Mouse (Mus musculus): ENCODE results near the gene Pinlyp. TPM values are rescaled to one million over a fixed set of nuclear protein-coding genes. Genes with fewer than 3 reads are reported as not detected.

The Pinlyp gene
- not detected in 2 replicates for polyA plus RNA-seq (2021; fragmentation: Nextera tagmentation)
- long read RNA-seq, experiment 1, result 0 reads
- long read RNA-seq, experiment 2, result 0 reads

DNA sequence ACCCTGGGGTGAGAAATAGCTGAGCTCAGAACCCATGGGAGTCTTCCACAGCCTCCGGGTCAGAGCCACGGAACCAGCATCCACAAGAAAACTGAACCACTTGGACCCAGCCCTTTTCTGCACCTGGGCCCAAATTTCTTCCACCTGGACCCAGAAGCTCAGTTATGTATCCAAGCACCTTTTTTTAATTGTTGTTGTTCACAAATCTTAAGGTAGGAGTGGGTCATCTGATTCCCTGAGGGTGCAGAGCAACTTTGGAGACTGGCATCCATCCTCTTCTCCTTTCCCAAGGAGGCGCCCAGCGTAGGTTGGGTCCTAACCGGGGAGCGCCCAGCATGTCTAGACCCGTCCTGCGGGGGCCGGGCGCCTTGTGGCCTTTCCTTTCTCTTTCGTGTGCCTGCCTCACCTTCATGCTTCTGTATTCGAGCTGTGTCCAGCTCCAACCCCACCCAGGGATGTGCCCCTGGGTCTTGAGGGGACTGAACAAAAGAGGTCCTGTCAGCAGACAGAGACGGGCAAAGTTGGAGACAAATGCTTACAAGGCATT, at the start of gene Pinlyp, which contains the start of gene Xrcc1:
TSS of gene Pinlyp (minus strand) at position 51 of the 547 bp plus-strand sequence.
TSS of gene Xrcc1 (plus strand) at position 222 of the 547 bp plus-strand sequence.

DNA sequence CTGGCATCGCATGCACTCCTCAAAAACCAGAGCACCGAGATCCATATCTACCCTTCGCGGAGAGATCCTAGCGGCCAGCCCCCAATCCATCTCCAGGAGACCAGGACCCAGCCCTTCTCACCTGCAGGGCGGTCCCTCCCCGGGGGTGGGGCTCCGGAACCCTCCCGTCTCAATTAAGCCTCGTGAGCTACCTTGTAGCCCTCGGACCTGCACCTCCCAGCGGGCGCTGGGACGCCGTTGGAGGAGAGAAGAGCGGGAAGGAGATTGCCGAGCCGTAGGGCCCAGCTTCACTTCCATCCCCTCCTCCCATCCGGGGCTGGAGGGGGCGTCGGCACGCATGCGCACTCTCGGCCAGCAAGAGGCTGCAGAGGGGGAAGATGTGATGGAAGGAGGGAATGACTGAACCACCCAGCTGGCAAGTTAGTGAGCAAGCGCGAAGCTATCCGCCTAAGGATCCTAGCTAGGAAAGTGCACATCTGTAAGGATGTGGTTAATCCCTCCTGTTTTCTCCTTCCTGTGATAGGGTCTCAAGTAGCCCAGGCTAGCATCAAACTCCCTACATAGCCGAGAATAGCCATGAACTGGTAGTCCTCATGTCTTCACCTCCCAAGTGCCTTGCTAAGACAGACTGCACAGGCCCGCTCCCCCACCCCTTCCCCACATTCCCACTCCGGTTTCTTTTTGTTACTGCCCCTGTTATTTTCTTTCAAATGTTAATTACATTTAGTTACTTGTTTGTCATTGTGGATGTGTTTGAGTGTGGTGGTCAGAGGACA, 41.6 kb upstream of the Pinlyp start, which contains the start of the genes Ethe1 and Zfp575:
TSS of gene Ethe1 (plus strand) at position 214 of the 776 bp plus-strand sequence.
TSS of gene Zfp575 (minus strand) at position 312 of the 776 bp plus-strand sequence.

DNA sequence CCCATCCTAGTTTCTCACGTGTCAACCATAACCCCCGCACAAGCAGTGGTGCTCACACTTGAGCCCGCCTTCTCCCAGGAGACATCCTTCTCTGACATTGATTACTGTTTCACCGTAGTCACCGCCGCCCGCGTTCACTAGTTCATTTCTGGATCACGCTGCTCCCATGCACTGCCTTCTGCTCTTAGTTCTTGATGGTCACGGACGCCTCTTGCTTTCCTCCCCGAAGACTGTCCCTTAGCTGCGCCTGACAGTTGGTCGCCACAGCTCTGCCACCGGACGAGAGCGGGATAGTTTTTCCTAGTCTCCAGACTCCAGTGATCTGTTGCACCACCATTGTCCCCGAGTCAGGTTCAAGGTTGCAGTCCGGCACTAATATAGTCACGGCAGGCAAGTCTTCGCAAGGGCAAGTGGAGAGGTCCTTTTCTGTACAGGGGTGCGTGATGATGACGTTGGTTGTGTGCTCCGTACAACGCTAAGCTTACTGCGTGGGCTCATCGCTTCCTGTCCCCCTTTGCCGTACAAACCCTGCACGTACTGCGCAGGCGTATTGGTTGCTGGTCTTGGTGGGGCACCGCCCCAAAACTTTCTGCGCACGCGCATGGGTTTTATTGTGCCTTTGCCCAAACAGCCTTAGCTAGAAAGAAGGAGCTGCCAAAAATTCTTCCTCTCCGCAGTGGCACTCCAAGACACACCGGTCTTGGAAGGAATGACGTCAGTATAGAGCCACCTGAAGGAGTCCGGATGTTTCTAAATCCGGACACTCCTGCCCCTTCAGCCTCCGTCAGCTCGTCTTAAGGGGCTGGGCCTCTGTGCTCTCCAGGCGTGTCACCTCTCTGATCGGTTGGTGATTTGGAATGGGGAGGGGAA, 15.6 kb downstream of the Pinlyp start, which contains the start of gene Irgq:
TSS of gene Irgq (plus strand) at position 628 of the 870 bp plus-strand sequence.

DNA sequence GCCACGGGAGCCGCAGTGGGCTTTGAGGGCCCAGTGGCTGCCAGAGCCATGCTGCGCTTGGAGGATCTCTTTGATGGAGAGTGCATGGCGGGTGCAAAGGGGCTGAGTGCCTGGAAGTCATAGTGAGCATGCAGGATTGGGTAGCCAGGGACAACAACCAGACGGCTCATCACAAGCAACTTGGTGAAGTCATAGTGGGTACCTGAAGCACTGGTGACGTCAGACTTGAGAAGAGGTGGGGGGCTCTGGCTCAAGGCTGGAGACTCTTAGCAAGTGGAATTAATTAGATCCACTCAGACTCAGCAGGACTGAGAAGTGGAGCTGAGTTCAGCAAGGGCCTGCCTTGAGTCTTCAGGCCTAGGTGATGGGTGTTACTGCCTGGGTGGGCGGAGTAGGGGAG, 33.6 kb downstream of the Pinlyp start, which contains the start of gene AC161166.1:
TSS of gene AC161166.1 (minus strand) at position 101 of the 400 bp plus-strand sequence.

DNA sequence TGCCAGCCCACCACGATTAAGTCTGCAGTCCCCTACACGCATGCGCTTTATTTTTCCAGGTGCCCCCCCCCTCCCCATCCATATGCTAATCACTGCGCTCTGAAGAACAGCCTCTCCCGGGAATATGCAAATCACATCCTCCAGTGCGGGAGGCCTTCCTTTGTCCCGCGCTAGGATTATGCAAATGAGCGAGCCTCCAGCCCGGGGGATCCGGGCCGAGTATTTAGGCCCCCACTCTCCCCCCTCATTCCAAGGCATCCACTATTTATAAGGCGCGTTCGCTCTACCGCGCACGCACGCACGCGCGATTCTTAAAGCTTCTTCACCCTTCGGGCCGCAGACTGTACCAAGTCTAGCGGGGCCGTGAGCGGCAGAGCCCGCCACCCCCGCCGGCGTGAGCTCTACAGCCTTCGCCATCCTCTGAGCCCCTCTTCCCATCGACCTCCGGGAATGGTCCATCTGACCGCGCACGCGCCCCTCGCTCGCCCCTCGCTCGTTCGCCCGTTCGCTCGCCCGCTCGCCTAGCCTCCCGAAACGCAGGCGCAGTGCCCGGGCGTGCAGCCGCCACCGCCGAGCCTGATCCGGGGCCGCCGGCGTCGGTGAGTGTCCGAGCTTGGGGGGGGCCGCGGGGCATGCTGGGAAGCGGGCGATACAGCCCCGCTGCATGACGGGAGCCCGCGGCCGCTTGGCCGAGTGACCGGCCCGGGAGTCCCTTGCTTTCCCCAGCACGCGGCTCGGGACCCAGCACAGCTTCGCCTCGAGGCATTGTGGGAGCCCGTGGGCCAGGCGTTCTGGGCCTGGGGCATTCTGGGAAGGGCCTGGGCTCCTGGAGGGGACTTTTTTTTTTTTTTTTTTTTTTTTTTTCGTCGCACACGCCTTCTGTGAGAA, 38.8 kb downstream of the Pinlyp start, which contains the start of gene Zfp428:
TSS of gene Zfp428 (plus strand) at position 169 of the 888 bp plus-strand sequence.

Other genes starting within 250 kb of the Pinlyp start
- gene Zfp61, start 244.9 kb downstream of the Pinlyp start, polyA plus RNA-seq (2021; fragmentation: Nextera tagmentation), result 10.9 and 15.1 TPM in 2 replicates
- gene Zfp94, start 229.5 kb downstream of the Pinlyp start, polyA plus RNA-seq (2021; fragmentation: Nextera tagmentation), result 14.5 and 15.2 TPM in 2 replicates
- not detected in 2 replicates for gene Tescl, start 212.2 kb downstream of the Pinlyp start, polyA plus RNA-seq (2021; fragmentation: Nextera tagmentation)
- not detected in 2 replicates for gene Lypd5, start 196.9 kb downstream of the Pinlyp start, polyA plus RNA-seq (2021; fragmentation: Nextera tagmentation)
- 0.45 and 0.63 TPM in 2 replicates for gene Kcnn4, start 175.9 kb downstream of the Pinlyp start, polyA plus RNA-seq (2021; fragmentation: Nextera tagmentation)
- 15.3 and 22.7 TPM in 2 replicates for gene Smg9, start 146.5 kb downstream of the Pinlyp start, polyA plus RNA-seq (2021; fragmentation: Nextera tagmentation)
- gene Irgc1, start 93.8 kb downstream of the Pinlyp start, polyA plus RNA-seq (2021; fragmentation: Nextera tagmentation), result 0.33 and 0.49 TPM in 2 replicates
- 3.0 and 3.1 TPM in 2 replicates for gene Plaur, start 83.6 kb downstream of the Pinlyp start, polyA plus RNA-seq (2021; fragmentation: Nextera tagmentation)
- gene Cadm4, start 64.1 kb downstream of the Pinlyp start, polyA plus RNA-seq (2021; fragmentation: Nextera tagmentation), result 6.4 and 35.9 TPM in 2 replicates
- 108 and 111 TPM in 2 replicates for gene Zfp428, start 39.1 kb downstream of the Pinlyp start, polyA plus RNA-seq (2021; fragmentation: Nextera tagmentation)
- gene AC161166.1, start 33.7 kb downstream of the Pinlyp start, polyA plus RNA-seq (2021; fragmentation: Nextera tagmentation), result not detected in 2 replicates
- gene Irgq, start 15.4 kb downstream of the Pinlyp start, polyA plus RNA-seq (2021; fragmentation: Nextera tagmentation), result 11.2 and 13.6 TPM in 2 replicates
- 24.9 and 25.5 TPM in 2 replicates for gene Xrcc1, start 171 bp upstream of the Pinlyp start, polyA plus RNA-seq (2021; fragmentation: Nextera tagmentation)
- gene Ethe1, start 41.4 kb upstream of the Pinlyp start, polyA plus RNA-seq (2021; fragmentation: Nextera tagmentation), result 30.8 and 34.3 TPM in 2 replicates
- gene Zfp575, start 41.5 kb upstream of the Pinlyp start, polyA plus RNA-seq (2021; fragmentation: Nextera tagmentation), result 8.4 and 13.6 TPM in 2 replicates
- not detected in 2 replicates for gene Phldb3, start 64.6 kb upstream of the Pinlyp start, polyA plus RNA-seq (2021; fragmentation: Nextera tagmentation)
- not detected in 2 replicates for gene Lypd3, start 90.4 kb upstream of the Pinlyp start, polyA plus RNA-seq (2021; fragmentation: Nextera tagmentation)
- not detected in 2 replicates for gene Tex101, start 130.6 kb upstream of the Pinlyp start, polyA plus RNA-seq (2021; fragmentation: Nextera tagmentation)
- gene BC049730, start 163.1 kb upstream of the Pinlyp start, polyA plus RNA-seq (2021; fragmentation: Nextera tagmentation), result not detected in 2 replicates
- not detected in 2 replicates for gene Gm4763, start 180.8 kb upstream of the Pinlyp start, polyA plus RNA-seq (2021; fragmentation: Nextera tagmentation)
- not detected in 2 replicates for gene Cd177, start 214.2 kb upstream of the Pinlyp start, polyA plus RNA-seq (2021; fragmentation: Nextera tagmentation)
- gene Ceacam10, start 231.1 kb upstream of the Pinlyp start, polyA plus RNA-seq (2021; fragmentation: Nextera tagmentation), result 0.28 TPM in 1 of 2 replicates, not detected in the other